Comparison of ENCODE assay signal across 8 mouse cellular contexts in the genomic region with DNA sequence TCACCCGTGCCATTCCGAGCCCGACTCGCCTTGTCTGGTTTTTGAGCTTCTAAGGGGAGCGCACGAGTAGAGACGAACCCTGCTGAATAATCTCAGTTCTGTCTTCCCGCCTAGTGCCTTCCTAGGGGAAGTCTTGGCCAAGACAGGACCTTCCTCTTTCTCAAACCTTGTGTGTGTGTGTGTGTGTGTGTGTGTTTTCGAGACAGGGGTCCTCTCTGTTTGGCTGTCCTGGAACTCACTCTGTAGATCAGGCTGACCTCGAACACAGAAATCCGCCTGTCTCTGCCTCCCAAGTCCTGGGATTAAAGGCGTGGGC. TPM values are rescaled to one million over a fixed set of nuclear protein-coding genes. Genes with fewer than 3 reads are reported as not detected.
DNase-seq lines count a peak whose midpoint lies in the region; ATAC-seq and TF ChIP-seq lines count a peak whose summit lies in the region.

No protein-coding gene starts in this region.

- peaks cover 15% of the 10 kb centered on the region; the same call in 1 of the 2 replicates for H3K79me2 ChIP-seq in liver, adult 2 months (ENCODE audit: control insufficient read depth, insufficient read depth, low read length)

- H3K36me3 ChIP-seq in liver, adult 2 months (ENCODE audit: control insufficient read depth, insufficient read depth, low read length) = no peaks in the 10 kb centered on the region
- H3K36me3 ChIP-seq in embryonic facial prominence, embryonic 14.5 days (ENCODE audit: control insufficient read depth, insufficient read depth, low read length) = peaks cover 6% of the 10 kb centered on the region
- H3K36me3 ChIP-seq in limb, embryonic 11.5 days (ENCODE audit: control insufficient read depth, insufficient read depth, low read length) = peaks cover 2% of the 10 kb centered on the region; the same call in 1 of the 2 replicates
- peaks cover 8% of the 10 kb centered on the region; the same call in 1 of the 2 replicates for H3K36me3 ChIP-seq in neural tube, embryonic 13.5 days

- no peaks in the 10 kb centered on the region for H3K27me3 ChIP-seq in liver, adult 2 months (ENCODE audit: control insufficient read depth, insufficient read depth, low read length)
- H3K27me3 ChIP-seq in embryonic facial prominence, embryonic 14.5 days (replicated peaks; ENCODE audit: control insufficient read depth, insufficient read depth, low read length) = no peaks in the 10 kb centered on the region
- no peaks in the 10 kb centered on the region for H3K27me3 ChIP-seq in limb, embryonic 11.5 days (ENCODE audit: control insufficient read depth, insufficient read depth, low read length)
- no peaks in the 10 kb centered on the region for H3K27me3 ChIP-seq in neural tube, embryonic 13.5 days

- TF ChIP-seq CTCF in liver, adult 2 months (IDR thresholded peaks at IDR 0.05; ENCODE audit: low read depth, low read length) = no peak

- DNase-seq in liver, adult 2 months (ENCODE audit: extremely low read depth, low read depth, low spot score) = no peak
- no peak for DNase-seq in liver
- no peak for DNase-seq in embryonic facial prominence, embryonic 14.5 days (ENCODE audit: low spot score)
- no peak for DNase-seq in limb, embryonic 11.5 days (ENCODE audit: low spot score)
- DNase-seq in adrenal gland, postnatal 14 days = no peak
- no peak for DNase-seq in right cerebral cortex, postnatal 4 days
- DNase-seq in retina, embryonic 14.5 days (ENCODE audit: low spot score) = no peak

- peaks cover 11% of the 10 kb centered on the region for H3K4me1 ChIP-seq in liver, adult 2 months (ENCODE audit: control insufficient read depth, insufficient read depth, low read length)
- H3K4me1 ChIP-seq in embryonic facial prominence, embryonic 14.5 days (ENCODE audit: control insufficient read depth, insufficient read depth, low read length) = peaks cover 13% of the 10 kb centered on the region
- peaks cover 3% of the 10 kb centered on the region; the same call in 1 of the 2 replicates for H3K4me1 ChIP-seq in limb, embryonic 11.5 days (ENCODE audit: control insufficient read depth, insufficient read depth, low read length)
- H3K4me1 ChIP-seq in neural tube, embryonic 13.5 days (replicated peaks) = peaks cover 22% of the 10 kb centered on the region

- H3K9me3 ChIP-seq in embryonic facial prominence, embryonic 14.5 days (ENCODE audit: control insufficient read depth, low read length) = no peaks in the 10 kb centered on the region
- H3K9me3 ChIP-seq in limb, embryonic 11.5 days (ENCODE audit: control insufficient read depth, low read length) = no peaks in the 10 kb centered on the region
- no peaks in the 10 kb centered on the region for H3K9me3 ChIP-seq in neural tube, embryonic 13.5 days

- TF ChIP-seq POLR2A in liver, adult 2 months (IDR thresholded peaks at IDR 0.05; ENCODE audit: extremely low read depth, insufficient read depth, low read length) = no peak

- peak overlapping the region; percentile 81 for H3K4me2 ChIP-seq in embryonic facial prominence, embryonic 14.5 days (ENCODE audit: low read depth, low read length)
- peak overlapping the region; percentile 82 for H3K4me2 ChIP-seq in limb, embryonic 11.5 days (ENCODE audit: low read depth, severe bottlenecking)
- peak overlapping the region; percentile 88 for H3K4me2 ChIP-seq in neural tube, embryonic 13.5 days

- WGBS in liver, adult 2 months = 1% methylated on average over 12 of the region's 12 CpGs
- 2% methylated on average over 12 of the region's 12 CpGs for WGBS in embryonic facial prominence, embryonic 14.5 days
- whole genome bisulfite sequencing in limb, embryonic 11.5 days = 4% methylated on average over 12 of the region's 12 CpGs
- 5% methylated on average over 12 of the region's 12 CpGs for WGBS in neural tube, embryonic 13.5 days

- H3K27ac ChIP-seq in liver, adult 2 months (replicated peaks; ENCODE audit: insufficient read depth, low read depth, low read length) = 0 out of 2 replicates have a peak overlapping the region, but pooled peaks have one; percentile 12
- H3K27ac ChIP-seq in embryonic facial prominence, embryonic 14.5 days (replicated peaks; ENCODE audit: low read depth, low read length) = peak overlapping the region; percentile 71
- H3K27ac ChIP-seq in limb, embryonic 11.5 days (replicated peaks; ENCODE audit: low read depth, low read length) = 0 out of 2 replicates have a peak overlapping the region, but pooled peaks have one; percentile 51
- peak overlapping the region; percentile 56; the same call in 1 of the 2 replicates for H3K27ac ChIP-seq in neural tube, embryonic 13.5 days (replicated peaks)

- H3K9ac ChIP-seq in liver, adult 2 months (ENCODE audit: low read depth, low read length) = peak overlapping the region; percentile 80
- H3K9ac ChIP-seq in embryonic facial prominence, embryonic 14.5 days (ENCODE audit: low read depth, low read length) = peak overlapping the region; percentile 88
- peak overlapping the region; percentile 74 for H3K9ac ChIP-seq in limb, embryonic 11.5 days (ENCODE audit: low read length)
- peak overlapping the region; percentile 85 for H3K9ac ChIP-seq in neural tube, embryonic 13.5 days

- ATAC-seq in embryonic facial prominence, embryonic 14.5 days (ENCODE audit: low read depth) = no peak
- ATAC-seq in limb, embryonic 11.5 days (ENCODE audit: insufficient number of reproducible peaks, low FRiP score, low TSS enrichment, low read depth) = no peak
- 0 out of 2 replicates have a peak, but pooled peaks have one; percentile 2 for ATAC-seq in neural tube, embryonic 13.5 days (ENCODE audit: low read depth)

- H3K4me3 ChIP-seq in liver, adult 2 months (ENCODE audit: insufficient read depth, low read depth, low read length) = peak overlapping the region; percentile 89
- H3K4me3 ChIP-seq in embryonic facial prominence, embryonic 14.5 days (ENCODE audit: low read depth, low read length) = peak overlapping the region; percentile 93
- H3K4me3 ChIP-seq in limb, embryonic 11.5 days (ENCODE audit: low read depth, low read length) = peak overlapping the region; percentile 86
- H3K4me3 ChIP-seq in neural tube, embryonic 13.5 days = peak overlapping the region; percentile 93

RNA-seq across cellular contexts. Expression of a gene that starts 7.8 kb away (rescaled TPM):
- total RNA-seq in liver, adult 2 months (2014; rRNA removed) = 8.1 and 9.8 TPM in 2 replicates
- polyA plus RNA-seq in liver, adult 2 months (2012; rRNA removed) = 26.3 and 26.6 TPM in 2 replicates
- polyA plus RNA-seq in embryonic facial prominence, embryonic 14.5 days (2014; fragmentation: Nextera tagmentation; extraction: Ambion mirVana) = 20.3 and 21.6 TPM in 2 replicates
- 19.5 and 26.0 TPM in 2 replicates for polyA plus RNA-seq in limb, embryonic 11.5 days (2014; fragmentation: Nextera tagmentation; extraction: Ambion mirVana)
- 19.0 and 22.8 TPM in 2 replicates for polyA plus RNA-seq in neural tube, embryonic 13.5 days (2015; fragmentation: Nextera tagmentation; extraction: Ambion mirVana)
- 33.8 and 34.3 TPM in 2 replicates for total RNA-seq in adrenal gland, postnatal 14 days (2021)

RNA-seq across cellular contexts. Expression of a gene that starts 25.2 kb away (rescaled TPM):
- total RNA-seq in liver, adult 2 months (2014; rRNA removed) = 9.2 and 13.8 TPM in 2 replicates
- 29.4 and 31.5 TPM in 2 replicates for polyA plus RNA-seq in liver, adult 2 months (2012; rRNA removed)
- 15.0 and 15.7 TPM in 2 replicates for polyA plus RNA-seq in embryonic facial prominence, embryonic 14.5 days (2014; fragmentation: Nextera tagmentation; extraction: Ambion mirVana)
- polyA plus RNA-seq in limb, embryonic 11.5 days (2014; fragmentation: Nextera tagmentation; extraction: Ambion mirVana) = 9.0 and 11.6 TPM in 2 replicates
- polyA plus RNA-seq in neural tube, embryonic 13.5 days (2015; fragmentation: Nextera tagmentation; extraction: Ambion mirVana) = 34.6 and 35.5 TPM in 2 replicates
- total RNA-seq in adrenal gland, postnatal 14 days (2021) = 30.5 and 32.5 TPM in 2 replicates

RNA-seq across cellular contexts. Expression of a gene that starts 39.4 kb away (rescaled TPM):
- 9.0 and 10.2 TPM in 2 replicates for total RNA-seq in liver, adult 2 months (2014; rRNA removed)
- polyA plus RNA-seq in liver, adult 2 months (2012; rRNA removed) = 13.5 and 19.7 TPM in 2 replicates
- 20.4 and 24.4 TPM in 2 replicates for polyA plus RNA-seq in embryonic facial prominence, embryonic 14.5 days (2014; fragmentation: Nextera tagmentation; extraction: Ambion mirVana)
- 32.2 and 36.1 TPM in 2 replicates for polyA plus RNA-seq in limb, embryonic 11.5 days (2014; fragmentation: Nextera tagmentation; extraction: Ambion mirVana)
- 32.0 and 37.7 TPM in 2 replicates for polyA plus RNA-seq in neural tube, embryonic 13.5 days (2015; fragmentation: Nextera tagmentation; extraction: Ambion mirVana)
- total RNA-seq in adrenal gland, postnatal 14 days (2021) = 33.6 and 39.4 TPM in 2 replicates

RNA-seq across cellular contexts. Expression of a gene that starts 40.4 kb away (rescaled TPM):
- 7.8 and 10.0 TPM in 2 replicates for total RNA-seq in liver, adult 2 months (2014; rRNA removed)
- polyA plus RNA-seq in liver, adult 2 months (2012; rRNA removed) = 37.6 and 48.2 TPM in 2 replicates
- 26.3 and 29.4 TPM in 2 replicates for polyA plus RNA-seq in embryonic facial prominence, embryonic 14.5 days (2014; fragmentation: Nextera tagmentation; extraction: Ambion mirVana)
- polyA plus RNA-seq in limb, embryonic 11.5 days (2014; fragmentation: Nextera tagmentation; extraction: Ambion mirVana) = 42.7 and 45.4 TPM in 2 replicates
- 30.0 and 34.3 TPM in 2 replicates for polyA plus RNA-seq in neural tube, embryonic 13.5 days (2015; fragmentation: Nextera tagmentation; extraction: Ambion mirVana)
- 19.0 and 23.2 TPM in 2 replicates for total RNA-seq in adrenal gland, postnatal 14 days (2021)

RNA-seq across cellular contexts. Expression of a gene that starts 41.3 kb away (rescaled TPM):
- total RNA-seq in liver, adult 2 months (2014; rRNA removed) = 0.18 and 0.34 TPM in 2 replicates
- polyA plus RNA-seq in liver, adult 2 months (2012; rRNA removed) = 0.31 and 0.54 TPM in 2 replicates
- 29.2 and 32.8 TPM in 2 replicates for polyA plus RNA-seq in embryonic facial prominence, embryonic 14.5 days (2014; fragmentation: Nextera tagmentation; extraction: Ambion mirVana)
- 8.4 and 8.7 TPM in 2 replicates for polyA plus RNA-seq in limb, embryonic 11.5 days (2014; fragmentation: Nextera tagmentation; extraction: Ambion mirVana)
- 24.8 and 25.5 TPM in 2 replicates for polyA plus RNA-seq in neural tube, embryonic 13.5 days (2015; fragmentation: Nextera tagmentation; extraction: Ambion mirVana)
- total RNA-seq in adrenal gland, postnatal 14 days (2021) = 10.8 and 12.4 TPM in 2 replicates

Comparison
In these comparisons a context has a peak if more than half of its experiments do, and no peak if none do; other contexts are left out.
1. H3K27ac ChIP-seq: peak in every context shown above with its lines; median percentile 71 in embryonic facial prominence, embryonic 14.5 days; 56 in neural tube, embryonic 13.5 days; 51 in limb, embryonic 11.5 days; 12 in liver, adult 2 months.